Mouse (Mus musculus) MEL (cell line): Measurements from ENCODE around the gene Iscu.
A peak's percentile ranks its signal among the peaks of the same experiment; 100 is the strongest.

ENCODE experiments used
- CTCF ChIP-seq, 3 experiments: IDR thresholded peaks in 2 of 3; conservative IDR thresholded peaks in 1 of 3; 2 replicates each; pipeline ENCODE4 v1.5.1; 2011 to 2012; ENCODE audit warnings: low read length in 3 of 3, low read depth in 2 of 3, mild to moderate bottlenecking in 2 of 3, improper control_type of control experiment in 1 of 3, inconsistent platforms in 1 of 3, mixed read lengths in 1 of 3, moderate library complexity in 1 of 3; ENCODE audit not compliant: control insufficient read depth in 1 of 3, insufficient read depth in 1 of 3, poor library complexity in 1 of 3, severe bottlenecking in 1 of 3
- EP300 ChIP-seq, 2 experiments: IDR thresholded peaks; 2 replicates each; pipeline ENCODE4 v1.6.1; 2011; ENCODE audit warnings: improper control_type of control experiment in 2 of 2, low read length in 2 of 2, low read depth in 1 of 2, mild to moderate bottlenecking in 1 of 2
- MAFK ChIP-seq: IDR thresholded peaks from 2 replicates; pipeline ENCODE4 v1.6.1; 2011; ENCODE audit warnings: low read depth, mild to moderate bottlenecking, low read length, improper control_type of control experiment, borderline replicate concordance
- POLR2AphosphoS2 ChIP-seq: IDR thresholded peaks from 2 replicates; pipeline ENCODE4 v1.6.1; 2011; ENCODE audit warnings: low read length, improper control_type of control experiment
- SMC3 ChIP-seq: IDR thresholded peaks from 2 replicates; pipeline ENCODE4 v1.6.1; 2011; ENCODE audit warnings: low read depth, low read length, improper control_type of control experiment
- TAL1 ChIP-seq: IDR thresholded peaks from 2 replicates; pipeline ENCODE4 v1.6.1; 2012; ENCODE audit warnings: mild to moderate bottlenecking, inconsistent platforms, low read length, moderate library complexity, mixed read lengths
- ZKSCAN1 ChIP-seq: IDR thresholded peaks from 2 replicates; pipeline ENCODE4 v1.6.1; 2012; ENCODE audit warnings: low read depth, mild to moderate bottlenecking, inconsistent platforms, low read length, improper control_type of control experiment, moderate library complexity
- ZNF384 ChIP-seq: IDR thresholded peaks from 2 replicates; pipeline ENCODE4 v1.6.1; 2012; ENCODE audit warnings: low read depth, mild to moderate bottlenecking, inconsistent platforms, low read length, improper control_type of control experiment

DNA sequence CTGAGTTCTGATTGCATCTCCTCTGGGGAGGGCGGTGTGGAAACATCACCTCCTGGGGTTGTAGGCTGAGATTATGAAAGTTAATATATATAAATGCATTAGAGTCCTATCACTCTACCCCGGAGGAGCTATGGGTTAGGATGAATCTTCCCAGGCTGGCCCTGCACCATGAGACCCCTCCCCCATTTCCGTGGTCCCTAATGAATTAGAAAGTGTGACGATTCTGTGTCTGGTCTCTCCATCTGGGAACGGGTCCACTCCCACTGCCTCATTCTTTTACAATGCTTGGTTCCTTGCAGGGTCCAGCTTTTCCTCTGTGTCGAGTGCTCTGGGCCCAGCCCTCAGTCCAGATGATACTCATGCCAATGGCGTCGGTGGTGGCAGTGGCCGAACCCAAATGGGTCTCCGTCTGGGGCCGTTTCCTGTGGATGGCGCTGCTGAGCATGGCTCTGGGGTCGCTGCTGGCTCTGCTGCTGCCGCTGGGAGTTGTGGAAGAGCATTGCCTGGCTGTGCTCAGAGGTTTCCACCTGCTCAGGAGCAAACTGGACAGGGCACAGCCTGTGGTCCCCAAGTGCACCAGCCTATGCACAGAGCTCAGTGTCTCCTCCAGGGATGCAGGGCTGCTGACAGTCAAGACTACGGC, 35.9 kb upstream of the Iscu start:
- TF ChIP-seq CTCF (IDR thresholded peaks at IDR 0.05 in 2 of 3, conservative IDR thresholded peaks at IDR 0.05 in 1 of 3; ENCODE audit: control insufficient read depth in 1 of 3, insufficient read depth in 1 of 3, low read depth in 2 of 3, low read length in 3 of 3, poor library complexity in 1 of 3, severe bottlenecking in 1 of 3) (0 out of 6 replicates have a peak, but pooled peaks of 1 of the 3 experiments have one; percentile 15), TAL1 (no peak), ZKSCAN1 (no peak), POLR2AphosphoS2 (no peak), ZNF384 (no peak), SMC3 (no peak), EP300 (IDR thresholded peaks at IDR 0.05; ENCODE audit: low read depth in 1 of 2, low read length in 2 of 2) (no peak), MAFK (no peak)
